Mouse (Mus musculus) megakaryocyte, adult 5-6 weeks (primary cell): ENCODE results near the gene Gm13420. TPM values are rescaled to one million over a fixed set of nuclear protein-coding genes. Genes with fewer than 3 reads are reported as not detected.
"Not testable (repeated sequence)": the region's sequence is repeated elsewhere in the genome, so short reads cannot be mapped to it uniquely, and the experiment has no call there.

Experiments
- ATAC-seq: 2 replicates; pipeline ENCODE4 v1.8.0; 2016; ENCODE audit warnings: mild to moderate bottlenecking, inconsistent platforms; ENCODE audit not compliant: poor library complexity, severe bottlenecking
- total RNA-seq, 2 experiments: library from RNA; stranded (forward) in 1 of 2; stranded (reverse) in 1 of 2; fragments of 153-499, 151-499 nt in 1 of 2; fragments of 221-1000, 200-1000 nt in 1 of 2; gene quantifications; 2 replicates each; pipeline versions ENCODE4 v1.2.3 to v1.2.4; 2015 to 2017

The Gm13420 gene
- total RNA-seq, 2 experiments from 2014 or later: not detected

DNA sequence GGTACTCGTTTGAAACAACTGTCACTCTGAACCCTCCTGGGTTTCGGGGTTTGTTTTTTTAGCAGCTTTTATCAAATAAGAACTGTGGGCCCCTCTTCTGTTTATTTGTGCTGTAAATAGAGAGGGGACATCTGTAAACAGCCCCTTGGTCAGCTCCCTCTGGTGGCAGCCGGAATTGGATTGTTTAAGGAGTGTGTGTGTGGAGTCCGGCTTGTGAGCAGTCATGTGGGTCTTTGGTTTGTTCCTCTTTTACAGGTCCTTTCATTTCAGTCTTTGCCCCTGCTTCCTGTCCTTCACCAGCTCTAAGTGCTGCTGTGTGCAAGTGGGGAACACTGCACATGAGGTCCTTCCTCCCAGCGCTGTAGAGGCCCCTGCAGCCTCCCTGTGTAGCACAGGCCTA, 12.1 kb downstream of the Gm13420 start:
- ATAC-seq: peak; percentile 96

DNA sequence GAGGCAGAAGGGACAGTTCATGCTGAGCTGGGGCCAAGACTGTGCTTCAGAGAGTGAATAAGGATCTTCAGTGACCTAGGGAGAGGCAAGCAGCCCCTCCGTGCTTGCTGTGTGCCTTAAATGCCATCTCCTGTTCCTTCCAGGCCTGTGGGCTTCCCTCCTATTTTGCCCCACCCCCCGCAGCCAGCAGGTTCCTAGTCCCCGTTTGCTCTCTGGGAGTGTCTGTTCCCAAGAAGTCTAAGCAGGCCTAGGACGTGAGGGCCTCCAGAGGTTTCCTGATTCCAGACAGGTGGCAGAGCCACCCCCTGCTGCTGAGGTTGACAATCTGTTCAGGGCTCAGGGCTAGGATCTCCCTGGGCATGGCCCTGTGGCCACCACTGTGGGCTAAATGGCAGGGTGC, 12.7 kb downstream of the Gm13420 start:
- ATAC-seq: 0 out of 2 replicates have a peak, but pooled peaks have one; percentile 5

DNA sequence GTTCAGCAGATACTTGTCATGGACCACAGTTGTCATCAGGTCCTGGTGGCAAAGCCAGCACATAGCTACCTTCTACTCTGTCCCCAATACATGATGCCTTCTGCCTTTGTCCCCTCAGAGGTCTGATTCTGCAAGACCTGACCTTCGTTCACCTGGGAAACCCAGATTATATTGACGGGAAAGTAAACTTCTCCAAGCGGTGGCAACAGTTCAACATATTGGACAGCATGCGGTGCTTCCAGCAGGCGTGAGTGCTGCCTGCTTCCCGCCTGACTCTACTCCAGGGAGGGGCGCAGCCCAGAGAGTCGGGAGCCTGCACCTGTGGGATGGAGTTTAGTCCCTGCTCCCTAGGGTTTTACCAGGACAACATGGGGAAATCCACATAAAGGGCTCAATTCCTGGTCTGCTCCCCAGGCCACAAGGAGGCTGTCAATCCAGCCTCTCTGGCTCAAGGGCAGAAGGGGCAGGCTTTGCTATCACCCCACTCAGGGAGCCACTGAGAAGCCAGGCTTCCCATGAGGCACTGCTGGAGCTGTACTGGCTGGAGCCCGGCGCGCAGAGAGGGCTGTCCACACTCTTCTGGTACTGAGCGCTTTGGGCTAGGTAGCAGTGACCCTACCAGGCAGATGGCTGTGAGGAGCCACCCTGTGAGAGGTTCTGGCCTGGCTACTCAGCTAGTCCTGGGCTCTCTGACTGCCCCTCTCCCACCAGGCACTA, 14.1 kb downstream of the Gm13420 start:
- ATAC-seq: no peak

DNA sequence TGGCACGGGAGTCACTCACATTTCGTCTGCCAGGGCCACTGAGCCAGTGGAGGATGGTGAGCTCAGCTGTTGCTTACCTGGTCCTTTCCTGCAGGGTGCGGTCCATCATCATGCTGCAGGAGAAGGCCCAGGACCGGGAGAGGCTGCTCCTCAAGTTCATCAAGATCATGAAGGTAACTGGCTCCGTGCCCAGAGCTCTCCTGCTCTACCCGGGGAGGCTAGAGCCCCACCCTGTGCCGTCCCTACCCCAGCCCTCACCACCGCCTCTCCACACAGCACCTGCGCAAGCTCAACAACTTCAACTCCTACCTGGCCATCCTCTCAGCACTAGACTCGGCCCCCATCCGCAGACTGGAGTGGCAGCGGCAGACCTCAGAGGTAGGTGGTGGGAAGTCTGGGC, 15.8 kb downstream of the Gm13420 start:
- no peak for ATAC-seq

DNA sequence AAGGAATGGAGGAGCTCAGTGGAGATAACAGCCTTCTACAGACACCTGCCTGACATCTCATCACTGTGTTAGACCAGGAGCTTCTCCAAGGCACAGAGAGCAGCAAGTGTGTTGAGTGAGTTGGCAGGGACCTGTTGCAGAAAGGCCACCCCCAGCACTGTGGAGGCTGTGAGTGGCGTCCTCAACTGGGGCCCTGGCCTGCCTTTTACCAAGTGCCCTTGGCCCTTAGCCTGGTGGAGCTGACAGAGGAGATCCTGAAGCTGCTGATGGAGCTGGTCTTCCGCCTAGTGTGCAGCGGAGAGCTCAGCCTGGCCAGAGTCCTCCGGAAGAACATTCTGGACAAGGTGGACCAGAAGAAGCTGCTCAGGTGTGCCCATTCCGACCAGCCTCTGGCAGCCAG, 18.1 kb downstream of the Gm13420 start:
- ATAC-seq: no peak

DNA sequence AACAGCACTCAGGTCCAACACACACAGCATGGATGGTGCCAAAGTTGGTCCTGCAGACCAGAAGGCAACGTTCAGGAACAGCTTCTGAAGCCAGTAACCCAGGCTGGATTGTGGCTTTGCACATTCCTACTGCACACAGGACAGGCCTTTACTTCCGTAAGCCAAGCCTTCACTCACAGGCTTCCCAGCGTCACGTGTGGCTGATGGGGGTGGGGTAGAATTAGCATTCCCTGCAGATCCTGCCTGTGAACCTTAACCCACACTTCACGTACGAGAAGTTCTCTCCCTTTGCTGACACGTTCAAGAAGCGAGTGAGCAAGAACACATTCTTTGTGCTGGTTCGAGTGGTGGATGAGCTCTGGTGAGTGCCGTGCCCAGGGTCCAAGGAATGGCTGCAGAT, 18.9 kb downstream of the Gm13420 start:
- ATAC-seq: no peak

DNA sequence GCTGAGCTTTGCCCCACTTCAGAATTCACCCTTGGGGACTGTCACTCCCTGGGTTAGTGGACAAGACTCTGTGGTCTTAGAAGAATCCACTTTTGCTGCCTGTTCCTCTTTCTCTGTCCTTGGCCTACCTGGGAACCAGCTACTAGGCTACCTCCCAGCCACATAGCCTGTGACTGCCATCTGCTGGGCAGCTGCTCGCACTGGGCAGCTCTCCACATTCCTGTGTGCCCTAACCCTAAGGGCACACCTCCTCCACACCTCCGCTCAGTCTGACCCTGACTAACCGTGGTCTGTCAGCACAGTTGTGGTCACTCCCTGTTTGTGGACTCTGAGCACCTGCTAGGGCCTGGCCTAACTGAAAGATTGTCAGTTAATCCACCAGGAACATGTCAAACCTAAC, 19.9 kb downstream of the Gm13420 start:
- ATAC-seq: peak; percentile 96

DNA sequence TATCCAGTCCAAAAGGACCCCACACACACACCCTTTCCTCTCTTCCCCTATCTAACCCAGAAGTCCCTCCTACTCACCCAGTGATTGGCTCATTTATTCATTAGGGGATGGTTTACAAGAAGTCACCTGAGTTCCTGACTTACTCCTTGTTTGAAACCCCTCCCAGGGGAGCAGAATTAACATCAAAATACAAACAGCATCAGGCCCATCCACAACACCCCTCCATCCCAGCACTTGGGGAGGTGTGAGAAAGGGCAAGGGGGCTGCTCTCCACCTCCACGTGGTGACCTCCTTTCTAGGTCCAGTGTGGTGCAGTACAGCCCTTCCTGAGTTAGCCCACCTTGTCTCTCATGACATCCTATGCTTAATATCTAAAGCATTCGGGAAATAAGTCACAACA, 22.0 kb downstream of the Gm13420 start:
- ATAC-seq: no peak

DNA sequence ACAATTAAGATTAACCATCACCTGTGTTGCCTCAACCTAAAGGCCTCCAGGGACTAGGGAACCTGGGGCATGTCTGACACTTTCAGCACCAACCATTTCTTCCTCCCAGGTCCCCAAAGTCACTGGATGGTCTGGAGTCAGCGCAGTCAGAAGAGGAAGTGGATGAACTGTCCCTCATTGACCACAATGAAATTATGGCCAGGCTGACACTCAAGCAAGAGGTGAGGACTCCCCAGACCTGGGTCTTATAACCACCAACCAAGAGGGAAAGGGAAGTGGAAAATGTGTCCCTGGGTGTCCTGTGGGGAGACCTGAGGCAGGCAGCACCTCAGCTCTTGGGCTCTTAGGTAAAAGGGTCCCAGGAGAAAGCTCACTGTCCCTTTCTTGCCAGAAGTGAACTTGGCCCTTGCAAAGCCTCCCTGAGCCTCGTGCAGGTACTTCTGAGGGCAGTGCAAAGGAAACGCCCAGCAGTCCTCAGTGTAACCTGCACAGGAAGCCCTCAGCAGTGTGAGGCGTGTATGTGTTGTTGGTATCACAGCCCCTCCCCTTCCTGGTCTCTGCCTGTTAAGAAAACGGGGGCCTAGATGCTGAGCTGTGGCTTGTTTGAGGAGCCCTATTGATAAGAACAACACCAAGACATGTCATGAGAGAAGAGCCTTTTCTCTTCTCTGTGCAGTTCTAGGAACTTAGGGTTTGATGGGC, 26.7 kb downstream of the Gm13420 start:
- peak; percentile 66 for ATAC-seq

DNA sequence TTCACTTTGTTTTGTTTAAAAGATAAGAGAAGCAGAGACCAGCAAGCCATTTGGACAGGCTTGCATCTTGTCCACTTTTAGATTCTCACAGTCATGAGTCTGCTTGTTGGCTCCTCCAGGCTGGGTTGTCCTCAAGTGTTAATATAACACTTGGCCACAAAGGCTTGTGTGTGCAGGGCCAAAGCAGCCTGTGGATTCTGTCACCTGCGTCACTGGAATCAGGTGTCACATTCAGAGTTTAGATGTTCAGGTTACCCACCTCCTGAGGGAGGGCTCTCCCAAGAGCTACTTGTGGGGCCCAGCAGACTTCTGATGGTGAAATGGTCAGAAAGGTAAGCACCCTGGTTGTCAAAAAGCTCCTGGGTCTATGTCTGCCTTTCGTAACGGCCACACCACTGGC, 28.4 kb downstream of the Gm13420 start:
- ATAC-seq: no peak

DNA sequence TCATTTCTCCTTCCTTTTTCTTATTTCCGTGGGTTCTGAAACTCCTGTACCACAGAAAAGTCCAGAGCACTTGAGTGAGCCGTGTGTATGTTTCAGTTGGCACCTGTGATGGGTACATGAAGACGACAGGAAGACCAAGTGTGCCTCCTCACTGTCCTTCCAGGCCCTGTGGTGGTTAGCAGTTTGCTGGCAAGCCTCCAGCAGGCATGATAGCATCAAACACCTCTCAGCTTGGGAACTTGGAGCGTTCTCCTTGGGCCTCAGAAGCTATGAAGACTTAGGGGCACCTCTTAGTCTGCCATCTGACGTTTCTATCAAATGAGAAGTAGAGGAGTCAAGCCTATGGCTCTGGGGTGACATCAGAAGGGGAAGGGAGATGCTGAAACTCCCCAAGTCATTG, 32.9 kb downstream of the Gm13420 start:
- no peak for ATAC-seq

DNA sequence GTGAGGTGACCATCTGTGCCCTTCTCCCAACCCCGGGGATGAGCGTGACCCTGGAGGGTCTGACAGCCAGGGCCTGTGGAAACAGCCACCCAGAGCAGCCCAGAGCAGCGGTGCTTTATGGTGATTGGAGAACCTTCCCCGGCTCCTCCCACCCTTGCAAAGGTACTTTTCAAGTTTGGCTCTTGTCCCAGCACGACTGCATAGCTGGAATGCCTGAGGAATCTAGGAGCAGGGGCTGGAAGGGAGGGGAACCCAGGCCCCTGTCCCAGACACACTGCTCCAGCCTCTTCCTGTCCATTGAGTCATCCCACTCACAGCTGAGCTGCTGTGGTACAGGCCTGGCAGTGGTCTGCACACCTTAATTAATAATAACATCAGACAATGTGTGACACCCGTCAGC, 34.8 kb downstream of the Gm13420 start:
- ATAC-seq: no peak

DNA sequence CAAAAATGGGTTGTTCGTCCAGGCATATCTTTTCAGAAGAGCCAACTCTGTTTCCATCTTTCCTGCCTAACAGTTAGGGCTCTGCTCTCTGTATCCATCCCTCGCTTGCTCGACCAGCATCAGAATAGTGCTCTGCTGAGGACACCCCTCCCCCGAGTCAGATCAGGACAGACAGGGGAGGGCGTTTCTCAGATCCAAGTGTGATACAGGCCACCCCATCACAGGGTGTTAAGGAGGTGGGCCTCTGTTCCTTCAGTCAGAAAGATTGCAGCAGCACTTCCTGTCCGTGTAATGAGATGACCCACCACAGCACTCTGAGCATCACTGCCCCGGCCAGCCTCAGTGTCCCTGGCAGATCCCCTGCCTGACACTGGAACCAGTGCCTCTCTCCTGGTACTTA, 35.3 kb downstream of the Gm13420 start:
- ATAC-seq: no peak

DNA sequence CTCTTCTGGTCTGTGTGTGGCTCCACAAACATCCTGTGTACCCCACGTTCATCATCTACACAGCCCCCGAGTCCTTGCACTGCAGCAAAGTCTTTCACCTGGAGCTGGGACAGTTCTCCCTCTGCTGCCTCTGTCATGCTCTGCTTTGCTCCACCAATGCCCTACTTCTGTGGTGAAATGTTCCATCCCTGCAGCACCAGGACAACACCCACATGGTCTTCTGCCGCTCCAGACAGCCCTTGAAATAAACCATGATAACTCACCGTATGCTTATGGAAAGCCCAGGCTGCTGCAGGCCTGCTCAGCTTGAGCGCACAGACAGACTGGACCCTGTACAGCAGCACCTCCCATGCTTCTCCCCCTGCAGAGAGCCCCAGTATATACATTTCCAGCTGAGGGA, 37.4 kb downstream of the Gm13420 start:
- ATAC-seq: no peak

DNA sequence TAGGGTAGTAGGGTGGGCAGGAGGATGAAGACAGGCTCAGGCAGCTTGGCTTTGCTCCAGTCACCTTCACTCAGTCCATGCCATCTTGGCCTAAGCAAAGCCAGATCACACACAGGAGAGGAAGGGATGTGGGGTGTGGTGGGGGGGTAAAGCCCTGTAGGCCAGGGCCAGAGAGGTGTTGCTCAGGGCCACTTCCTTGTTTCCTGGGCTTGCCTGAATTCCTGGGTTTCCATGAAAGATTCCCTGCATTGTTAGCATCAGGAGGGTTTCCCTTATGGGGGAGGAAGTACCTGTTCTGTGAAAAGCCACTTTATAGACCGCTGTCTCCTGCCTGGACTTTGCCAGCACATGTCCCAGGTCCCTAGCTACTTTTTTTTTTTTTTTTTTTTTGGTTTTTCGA, 38.0 kb downstream of the Gm13420 start:
- ATAC-seq: no peak

DNA sequence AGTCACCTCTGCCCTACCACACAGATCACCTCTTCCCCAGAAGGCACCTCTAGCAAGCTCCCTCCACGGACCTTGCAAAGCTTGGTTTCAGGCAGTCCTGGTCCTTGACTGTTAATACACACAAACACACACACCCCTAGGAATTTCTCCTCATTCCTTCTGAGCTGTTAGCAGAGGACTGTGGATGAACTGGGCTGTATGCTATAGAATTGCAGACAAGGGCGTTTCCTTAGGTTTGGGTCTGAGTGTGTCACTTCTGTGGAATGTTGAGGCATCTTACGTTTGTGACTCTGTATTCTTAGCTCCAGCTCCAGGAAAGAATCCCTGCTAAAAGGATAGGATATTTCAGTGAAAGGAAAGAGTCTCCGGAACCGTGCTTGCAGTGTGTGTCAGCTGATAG, 39.6 kb downstream of the Gm13420 start:
- ATAC-seq: no peak

DNA sequence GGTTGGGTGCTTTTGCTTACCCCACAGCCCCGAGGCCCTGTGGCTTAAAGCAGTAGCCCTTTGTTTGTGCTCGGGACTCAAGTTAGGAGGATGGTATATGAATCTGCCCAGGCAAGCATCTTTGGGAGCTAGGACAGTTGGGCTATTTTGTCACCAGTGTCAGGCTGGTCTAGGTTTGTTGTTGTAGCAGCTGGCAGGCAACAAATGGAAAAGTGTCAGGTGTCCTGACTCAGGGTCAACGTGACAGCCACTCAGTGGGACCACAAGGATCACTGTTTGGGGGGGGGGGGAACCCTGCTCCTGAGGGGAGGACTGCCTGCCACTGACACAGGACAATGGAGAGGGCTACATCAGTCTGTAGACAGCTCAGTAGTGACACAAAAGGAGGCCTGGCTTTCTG, 40.4 kb downstream of the Gm13420 start:
- ATAC-seq: no peak

DNA sequence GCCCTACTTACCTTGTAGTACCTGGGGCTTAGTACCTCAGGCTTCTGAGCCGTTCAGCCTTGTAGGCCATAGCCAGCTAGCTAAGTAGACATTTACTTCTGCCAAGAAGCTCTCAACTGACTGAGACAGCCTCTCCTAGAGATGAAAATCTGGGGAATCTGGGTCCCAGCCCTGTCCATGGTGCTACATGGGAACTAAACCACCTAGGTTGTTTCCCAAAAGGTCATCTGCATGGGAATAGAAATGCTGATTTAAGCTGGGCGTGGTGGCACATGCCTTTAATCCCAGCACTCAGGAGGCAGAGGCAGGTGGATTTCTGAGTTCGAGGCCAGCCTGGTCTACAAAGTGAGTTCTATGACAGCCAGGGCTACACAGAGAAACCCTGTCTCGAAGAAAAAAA, 43.3 kb downstream of the Gm13420 start:
- ATAC-seq: not testable (repeated sequence)

DNA sequence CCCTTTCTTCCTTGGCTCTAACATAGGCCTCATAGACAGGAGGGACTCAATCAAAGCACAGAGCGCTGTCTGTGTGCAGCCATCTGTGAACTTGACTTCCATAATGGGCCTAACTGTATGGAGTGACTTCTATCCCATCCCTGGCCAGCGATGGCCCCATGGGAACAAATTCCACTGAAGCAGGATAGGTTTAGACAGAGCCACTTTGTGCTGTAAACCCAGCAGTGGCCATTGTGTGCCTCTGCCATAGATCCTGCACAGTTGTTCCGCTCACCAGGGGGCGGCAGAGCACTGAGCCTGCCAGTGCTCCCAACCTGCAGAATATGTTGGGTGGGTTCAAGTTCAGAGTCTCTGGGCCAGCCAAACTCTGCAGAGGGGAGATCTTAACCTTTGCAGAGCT, 43.8 kb downstream of the Gm13420 start:
- ATAC-seq: peak; percentile 40; the same call in 1 of the 2 replicates

DNA sequence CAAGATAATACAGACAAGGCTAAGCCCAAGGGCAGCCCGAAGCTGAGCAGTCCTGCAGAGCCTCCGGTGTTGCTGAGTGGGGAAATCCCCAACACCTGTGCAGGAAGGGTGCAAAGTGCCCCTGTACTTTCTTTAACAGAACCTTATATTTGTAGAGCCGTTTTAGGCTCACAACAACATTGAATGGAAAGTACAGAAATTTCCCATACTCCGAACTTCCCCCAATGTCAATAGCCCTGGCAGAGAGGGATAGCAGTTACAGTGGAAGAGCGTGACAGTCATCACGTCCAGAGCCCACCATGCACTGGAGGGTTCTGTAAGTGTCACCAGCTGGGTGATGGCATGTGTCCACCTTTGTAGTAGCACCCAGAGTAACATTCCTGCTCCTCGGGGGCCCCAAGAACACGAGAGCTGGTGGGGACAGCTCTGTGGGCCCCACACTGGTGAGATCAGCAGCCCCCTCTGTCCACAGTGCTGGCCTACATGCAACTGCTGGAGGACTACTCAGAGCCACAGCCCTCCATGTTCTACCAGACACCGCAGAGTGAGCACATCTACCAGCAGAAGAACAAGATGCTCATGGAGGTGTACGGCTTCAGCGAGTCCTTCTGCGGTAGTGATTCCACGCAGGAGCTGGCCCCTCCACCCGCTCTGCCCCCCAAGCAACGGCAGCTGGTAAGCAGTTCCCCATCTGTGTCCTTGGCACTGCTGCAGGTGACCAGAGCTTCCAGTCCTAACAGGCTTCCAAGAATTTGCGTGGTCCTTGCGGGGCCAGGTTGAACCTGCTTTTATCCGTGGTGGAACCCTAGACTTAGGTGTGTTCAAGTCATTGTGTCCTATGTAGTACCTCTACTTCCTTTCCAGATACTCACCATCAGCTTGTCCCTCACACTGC, 44.5 kb downstream of the Gm13420 start:
- ATAC-seq: no peak

DNA sequence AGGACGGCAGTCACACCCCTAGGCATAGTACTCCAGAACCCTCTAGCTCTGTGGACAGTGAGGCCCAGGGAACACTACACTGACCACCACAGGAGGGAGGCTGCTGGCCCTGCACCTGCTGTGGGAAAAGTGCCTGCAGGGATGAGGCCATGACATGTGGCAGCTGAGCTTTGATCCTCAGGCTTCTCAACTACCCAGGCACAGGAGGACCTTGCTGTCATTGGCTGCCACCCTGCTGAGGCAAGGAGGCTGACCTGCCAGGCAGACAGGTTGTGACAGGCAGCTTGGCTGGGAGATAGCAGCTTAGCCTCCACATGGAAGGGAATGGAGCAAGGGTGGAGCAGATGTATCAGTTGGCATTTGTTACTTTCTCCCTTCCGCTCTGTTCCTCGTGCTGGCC, 46.0 kb downstream of the Gm13420 start:
- ATAC-seq: no peak
